Mouse (Mus musculus) thymus, postnatal 0 days (tissue): ENCODE data around the gene Azi2. TPM values are rescaled to one million over a fixed set of nuclear protein-coding genes. Genes with fewer than 3 reads are reported as not detected.

Experiments
- DNase-seq: peaks from one replicate; pipeline ENCODE4 v3.0.0-alpha.2; 2015; ENCODE audit warnings: low spot score
- microRNA-seq: library from miRNA; unstranded; fragments of <30 nt; microRNA quantifications from one replicate; pipeline ENCODE4, GENCODE M21; 2016; ENCODE audit warnings: borderline number of aligned reads
- polyA plus RNA-seq: library from polyadenylated mRNA; unstranded; fragments of >200 nt; fragmentation: Nextera tagmentation; extraction: Ambion mirVana; gene quantifications from 2 replicates; pipeline ENCODE4 v1.2.1, GENCODE M21; 2015

Gene Azi2
- polyA plus RNA-seq, 1 experiment from 2014 or later: 70.3 TPM

DNA sequence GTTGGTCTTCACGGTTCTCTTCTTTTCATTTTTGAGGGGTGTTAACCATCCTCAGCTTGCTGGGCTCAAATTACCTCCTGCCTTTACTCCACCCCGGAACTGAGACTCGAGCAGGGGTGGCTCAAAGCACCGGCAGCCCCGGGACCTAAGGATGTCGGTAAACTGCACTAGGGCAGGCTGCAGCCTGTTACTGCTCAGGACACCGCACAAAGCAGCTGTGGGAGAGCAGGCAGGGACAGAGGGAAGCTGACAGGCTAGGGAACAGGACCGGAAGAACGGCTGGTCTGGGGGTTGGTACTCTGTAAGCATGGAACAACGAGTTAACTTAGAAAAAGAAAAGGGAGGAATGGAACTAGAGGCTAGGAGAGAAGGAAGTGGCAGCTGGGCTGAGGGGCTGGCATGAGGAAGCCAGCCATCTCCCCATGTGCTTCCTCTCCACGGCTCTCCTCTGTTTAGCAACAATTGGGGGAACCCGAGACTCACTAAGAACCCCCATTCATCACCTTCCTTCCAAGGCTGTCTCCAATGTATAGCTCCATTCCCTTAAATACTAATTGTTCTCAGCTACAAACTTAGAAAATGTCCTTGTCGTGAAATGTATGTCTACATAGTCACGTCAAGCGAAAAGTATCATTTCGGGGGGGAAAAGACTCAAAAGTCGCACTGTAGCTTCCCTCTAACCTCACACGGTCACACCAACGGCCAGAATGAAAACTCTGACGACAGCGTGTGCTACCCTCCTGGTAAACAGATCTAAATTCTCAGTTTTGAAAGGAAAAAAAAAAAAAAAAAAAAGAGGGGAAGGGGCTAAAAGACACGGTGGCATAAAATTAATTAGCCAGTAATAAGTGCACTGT is 42.5 kb downstream of the Azi2 start:
- DNase-seq: peak; percentile 48

DNA sequence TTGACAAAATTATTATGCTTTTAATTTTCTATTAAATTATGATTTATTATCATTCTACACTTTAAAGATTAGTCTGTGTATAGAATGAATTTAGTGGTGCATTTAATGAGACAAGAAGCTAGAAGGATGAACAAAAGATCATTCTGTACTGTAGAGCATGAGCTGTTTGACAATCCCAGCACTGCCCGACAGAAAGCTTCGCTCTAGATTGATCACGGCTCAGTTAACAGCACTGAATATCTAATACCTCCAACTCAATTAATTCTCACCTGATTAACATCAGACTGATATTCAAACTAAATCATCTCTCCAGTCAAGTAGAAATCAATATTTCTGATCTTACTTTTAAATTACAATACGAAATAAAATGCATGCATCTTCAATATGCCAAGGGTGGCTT is 43.5 kb downstream of the Azi2 start:
- no peak for DNase-seq

DNA sequence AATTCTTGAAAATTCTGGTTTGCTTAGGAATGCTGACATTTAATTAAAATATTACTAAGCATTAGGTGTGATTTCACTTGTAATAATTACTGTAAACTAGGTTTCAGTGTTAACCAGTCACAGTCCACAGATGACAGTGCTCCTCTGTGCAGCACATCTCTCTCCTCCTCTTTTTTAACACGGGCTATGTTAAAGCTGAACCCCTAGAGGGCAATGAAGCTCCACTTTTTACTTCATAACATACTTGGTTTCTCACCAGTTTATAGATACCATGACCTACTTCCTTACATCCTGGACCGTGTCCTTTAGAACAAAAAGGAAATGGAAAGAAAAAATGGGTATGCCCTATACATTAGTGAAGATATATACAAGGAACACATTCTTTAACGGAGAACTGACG is 59.1 kb downstream of the Azi2 start:
- peak; percentile 51 for DNase-seq

DNA sequence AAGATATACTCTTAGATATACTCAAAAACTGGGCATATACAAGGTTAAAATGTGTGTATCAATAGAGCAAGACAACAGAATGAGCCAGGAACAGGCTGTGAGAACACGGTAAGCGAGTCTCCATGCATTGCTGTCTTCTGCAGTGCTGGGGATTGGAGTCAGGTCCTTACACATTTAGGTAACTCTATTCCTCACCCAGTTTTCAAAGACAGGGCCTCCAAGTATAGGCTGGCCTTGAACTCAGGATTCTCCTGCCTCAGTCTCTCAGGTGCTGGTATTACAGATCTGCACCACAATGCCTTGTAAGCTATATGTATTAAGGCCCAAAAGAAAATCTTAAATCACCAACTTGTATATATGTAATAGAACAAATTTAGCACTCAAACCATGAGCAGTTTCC is 60.2 kb downstream of the Azi2 start:
- DNase-seq: no peak

DNA sequence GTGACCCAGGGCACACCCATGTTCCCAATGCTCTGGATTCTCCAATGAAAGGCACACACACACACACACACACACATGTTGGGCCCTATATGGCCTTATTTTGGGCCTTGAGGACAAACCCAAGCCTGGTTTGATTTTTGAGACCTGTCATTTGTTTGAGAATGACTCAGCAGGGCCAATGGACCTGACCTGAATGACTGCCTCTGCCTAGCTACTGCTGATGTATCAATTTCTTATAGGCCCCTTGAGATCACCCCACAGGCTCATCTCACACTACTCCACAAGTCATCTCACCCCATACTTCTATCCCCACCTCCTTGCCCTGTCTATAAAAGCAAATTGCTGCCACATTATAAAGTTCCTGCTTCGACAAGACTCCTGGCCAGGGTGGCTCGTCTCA is 61.5 kb downstream of the Azi2 start:
- no peak for DNase-seq

DNA sequence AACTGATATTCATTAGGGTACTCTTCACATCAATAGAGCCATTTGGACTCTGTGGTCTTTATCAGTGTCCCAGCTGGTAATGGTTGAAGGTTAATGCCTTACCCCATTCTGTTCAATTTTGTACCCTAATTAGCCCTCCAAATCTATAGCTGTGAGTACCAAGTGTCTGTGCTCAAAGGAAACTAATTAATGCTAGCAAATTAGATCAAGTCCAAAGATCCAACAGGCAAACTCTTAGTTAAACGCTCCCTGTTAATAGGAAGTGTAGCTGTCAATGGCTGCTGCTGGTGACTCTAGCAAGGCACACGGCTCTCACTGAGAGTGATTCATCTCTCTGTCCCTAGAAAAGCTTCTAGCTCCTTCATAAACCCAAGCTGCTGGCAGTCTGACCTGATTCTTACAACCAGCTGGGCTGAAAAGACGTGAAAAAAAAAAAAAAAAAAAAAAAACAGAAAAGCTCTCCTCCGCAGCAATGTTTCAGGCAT is 68.3 kb downstream of the Azi2 start:
- DNase-seq: no peak

DNA sequence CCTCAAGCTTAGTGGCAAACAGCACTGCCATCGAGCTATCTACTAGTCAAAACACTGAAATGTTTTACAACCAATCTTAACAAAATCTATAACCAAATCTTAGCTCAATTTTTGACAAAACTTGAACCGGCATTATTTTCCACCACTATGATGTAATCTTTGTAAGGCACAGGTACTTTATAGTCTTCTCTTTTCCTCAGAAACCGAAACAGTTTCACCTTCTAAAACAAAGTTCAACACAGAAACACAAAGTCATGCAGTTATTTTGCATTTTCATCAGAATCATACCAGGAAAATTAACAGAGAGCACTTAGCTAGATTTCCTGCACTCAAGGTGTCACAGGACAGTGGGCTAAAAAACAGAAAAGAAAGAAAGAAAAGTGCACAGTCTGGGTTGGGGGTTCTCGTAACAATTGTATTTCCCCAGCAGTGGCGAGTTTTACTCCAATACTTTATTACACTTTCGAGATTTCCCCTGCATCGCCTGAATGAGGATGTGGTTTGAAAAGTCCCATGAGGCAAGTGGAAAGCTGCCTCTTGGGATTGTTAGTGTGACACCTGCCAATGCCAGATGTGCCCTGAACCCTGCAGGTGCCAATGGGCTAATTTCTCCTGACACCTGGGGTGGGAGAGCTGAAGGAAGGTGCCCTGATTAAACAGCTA is 69.5 kb downstream of the Azi2 start:
- peak; percentile 19 for DNase-seq

DNA sequence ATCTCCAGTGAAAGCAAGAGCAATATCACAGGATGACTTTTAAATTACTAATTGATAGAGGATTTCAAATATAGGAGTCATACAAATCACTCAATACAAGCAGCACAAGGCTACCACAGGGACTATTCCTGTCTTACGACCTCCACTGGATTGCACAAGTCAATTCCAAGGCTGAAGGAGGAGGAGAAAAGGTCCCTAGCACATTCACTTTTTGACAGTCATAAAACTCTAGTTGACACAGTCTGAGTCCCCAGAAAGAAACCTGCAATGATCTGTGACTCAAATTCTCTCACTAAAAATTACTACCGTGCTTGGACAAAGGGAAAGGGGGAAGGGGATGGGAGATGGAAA is 70.0 kb downstream of the Azi2 start:
- DNase-seq: no peak

Small RNA genes within 50 kb of the gene (microRNA-seq; reads per million reads assigned to microRNA genes)
- gene Gm22008: not detected

Other genes starting within 250 kb of the Azi2 start
- 94.5 and 99.1 TPM in 2 replicates for gene Cmc1, start 109.7 kb downstream of the Azi2 start, polyA plus RNA-seq